Mouse (Mus musculus): ENCODE data around the gene Slc16a13.

Gene Slc16a13

GRCm38 (mm10) chr11:70230239-70230727 lies 9.4 kb upstream of the Slc16a13 start:
- peak; percentile 93 to 94 for DNase-seq

- DNase-seq, result peak; percentile 33 to 34
These were observed 8.6 kb upstream of the Slc16a13 start, which contains the start of gene Bcl6b for GRCm38 (mm10) chr11:70229260-70230010. TSS of gene Bcl6b (minus strand) at chr11:70229798.

GRCm38 (mm10) chr11:70228828-70229227 lies 8.0 kb upstream of the Slc16a13 start:
- DNase-seq, result peak; percentile 90 to 91

- peak in 1 of 2 experiments; percentile 28 for DNase-seq
These were observed 6.9 kb upstream of the Slc16a13 start for GRCm38 (mm10) chr11:70227661-70228245.

GRCm38 (mm10) chr11:70227126-70227525 lies 6.3 kb upstream of the Slc16a13 start:
- no peak for DNase-seq

GRCm38 (mm10) chr11:70226602-70226890 lies 5.7 kb upstream of the Slc16a13 start:
- no peak for DNase-seq

GRCm38 (mm10) chr11:70225798-70226601 lies 5.1 kb upstream of the Slc16a13 start:
- DNase-seq, result peak in 1 of 2 experiments; percentile 16

GRCm38 (mm10) chr11:70223724-70224123 lies 2.9 kb upstream of the Slc16a13 start:
- no peak for DNase-seq

GRCm38 (mm10) chr11:70221603-70222500 lies 988 bp upstream of the Slc16a13 start:
- peak; percentile 51 to 66 for DNase-seq

- peak; percentile 65 to 77 for DNase-seq
These were observed 541 bp downstream of the Slc16a13 start for GRCm38 (mm10) chr11:70220323-70220722.

- DNase-seq, result no peak
These were observed 991 bp downstream of the Slc16a13 start for GRCm38 (mm10) chr11:70219873-70220272.

- DNase-seq, result peak in 1 of 2 experiments; percentile 32
These were observed 2.0 kb downstream of the Slc16a13 start for GRCm38 (mm10) chr11:70218741-70219470.

- DNase-seq, result no peak
These were observed 2.8 kb downstream of the Slc16a13 start for GRCm38 (mm10) chr11:70218039-70218438.

GRCm38 (mm10) chr11:70216103-70216502 lies 4.8 kb downstream of the Slc16a13 start:
- DNase-seq, result no peak

- DNase-seq, result peak; percentile 48 to 54
These were observed 5.6 kb downstream of the Slc16a13 start for GRCm38 (mm10) chr11:70215301-70215700.

- peak in 1 of 2 experiments; percentile 52 for DNase-seq
These were observed 6.0 kb downstream of the Slc16a13 start for GRCm38 (mm10) chr11:70214856-70215209.

GRCm38 (mm10) chr11:70214191-70214855 lies 6.5 kb downstream of the Slc16a13 start:
- DNase-seq, result peak; percentile 68 to 71

GRCm38 (mm10) chr11:70213736-70214135 lies 7.1 kb downstream of the Slc16a13 start:
- peak in 1 of 2 experiments; percentile 68 for DNase-seq

GRCm38 (mm10) chr11:70212896-70213295 lies 8.0 kb downstream of the Slc16a13 start:
- DNase-seq, result peak; percentile 87 to 88

GRCm38 (mm10) chr11:70212423-70212822 lies 8.4 kb downstream of the Slc16a13 start, which contains the start of gene Slc16a11:
TSS of gene Slc16a11 (plus strand) at chr11:70212752.
- peak; percentile 20 to 46 for DNase-seq

- DNase-seq, result no peak
These were observed 8.9 kb downstream of the Slc16a13 start for GRCm38 (mm10) chr11:70211972-70212371.

Data from cerebellum, postnatal 10 days (tissue).